Mouse (Mus musculus): Measurements from ENCODE around the gene Gli3.

Gli3 gene

DNA sequence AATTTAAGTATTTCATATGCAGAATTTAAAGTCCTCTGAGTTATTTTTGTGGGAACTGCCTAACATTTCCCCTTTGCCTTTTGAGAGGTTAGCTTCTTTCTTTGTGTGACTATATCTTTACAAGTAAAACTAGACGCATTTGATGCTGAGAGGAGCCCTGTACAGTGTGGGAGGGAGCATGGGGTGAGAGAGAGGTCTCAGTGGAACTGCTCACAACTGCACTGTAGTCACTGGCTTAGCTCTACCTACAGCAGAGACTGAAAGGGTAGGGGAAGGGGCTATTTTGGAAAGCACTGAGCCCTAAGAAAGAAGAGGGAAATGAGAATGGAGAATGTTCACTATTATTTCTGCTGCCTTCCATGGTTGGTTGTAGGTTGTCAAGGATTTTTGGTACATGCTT is 25.0 kb downstream of the Gli3 start:
- no peak for DNase-seq (ENCODE audit: low read depth, low spot score)

DNA sequence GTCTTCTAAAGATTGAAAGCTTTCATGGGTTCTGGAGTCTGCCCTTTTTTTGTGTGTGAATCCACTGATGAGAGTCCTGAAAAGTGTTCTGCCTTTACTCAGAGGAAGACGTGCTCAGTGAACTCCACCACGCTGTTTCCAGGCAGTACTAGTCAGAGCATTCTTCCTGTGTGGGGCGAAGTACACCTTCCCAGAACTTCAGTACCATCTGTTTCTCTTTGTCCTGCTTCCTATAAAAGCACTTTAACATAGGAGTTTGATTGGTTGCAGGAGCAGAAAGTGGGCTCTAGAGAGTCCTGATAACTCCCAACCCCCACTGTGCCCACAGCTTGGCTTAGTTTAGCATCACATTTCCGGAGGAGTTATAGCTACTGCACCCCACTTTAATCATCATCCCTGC is 32.8 kb downstream of the Gli3 start:
- DNase-seq (ENCODE audit: low read depth, low spot score) = no peak

DNA sequence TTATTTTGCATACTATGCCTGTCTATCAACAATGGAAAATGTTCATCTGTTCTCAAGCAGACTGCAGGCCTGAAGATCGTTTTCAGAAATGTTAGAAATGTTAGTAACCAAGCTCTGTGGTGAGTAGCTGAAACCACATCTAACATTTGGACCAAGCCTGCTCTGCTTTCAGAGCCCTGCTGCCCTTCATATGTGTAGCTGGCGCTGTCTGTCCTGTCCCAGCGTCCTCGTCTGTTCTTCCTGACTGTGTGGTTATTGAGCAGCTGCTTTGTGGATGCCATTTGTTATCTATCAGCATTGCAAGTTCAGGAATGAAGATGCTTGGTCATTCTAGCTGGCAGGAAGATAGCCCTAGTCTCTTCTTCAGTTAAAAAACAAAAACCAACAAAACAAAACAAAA is 35.3 kb downstream of the Gli3 start:
- no peak for DNase-seq (ENCODE audit: low read depth, low spot score)

GRCm38 (mm10) chr13:15510925-15511324 is 47.9 kb downstream of the Gli3 start:
- DNase-seq (ENCODE audit: low read depth, low spot score) = no peak

DNA sequence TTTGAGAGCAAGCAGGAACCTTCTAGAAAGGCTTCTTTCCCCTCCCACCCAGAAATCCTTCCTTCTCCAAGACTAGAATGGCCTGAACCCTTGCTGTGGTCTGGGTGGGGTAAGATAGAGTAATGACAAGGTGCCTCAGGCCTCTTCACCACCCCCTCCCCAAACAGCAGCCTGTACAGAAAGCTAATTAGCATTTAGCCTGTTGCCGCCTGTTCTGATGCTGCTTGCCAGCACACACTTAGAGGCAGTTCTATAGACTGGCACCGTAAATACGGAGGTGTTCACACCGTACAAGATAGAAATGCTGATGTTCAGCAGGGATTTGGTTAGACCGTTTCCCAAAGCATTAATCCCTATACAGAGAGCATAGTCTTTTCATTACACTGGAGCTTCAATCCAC is 50.1 kb downstream of the Gli3 start:
- DNase-seq (ENCODE audit: low read depth, low spot score) = no peak

- DNase-seq (ENCODE audit: low read depth, low spot score) = no peak
These were observed 51.0 kb downstream of the Gli3 start for GRCm38 (mm10) chr13:15514082-15514481.

GRCm38 (mm10) chr13:15517048-15517760 is 54.2 kb downstream of the Gli3 start:
- no peak for DNase-seq (ENCODE audit: low read depth, low spot score)

DNA sequence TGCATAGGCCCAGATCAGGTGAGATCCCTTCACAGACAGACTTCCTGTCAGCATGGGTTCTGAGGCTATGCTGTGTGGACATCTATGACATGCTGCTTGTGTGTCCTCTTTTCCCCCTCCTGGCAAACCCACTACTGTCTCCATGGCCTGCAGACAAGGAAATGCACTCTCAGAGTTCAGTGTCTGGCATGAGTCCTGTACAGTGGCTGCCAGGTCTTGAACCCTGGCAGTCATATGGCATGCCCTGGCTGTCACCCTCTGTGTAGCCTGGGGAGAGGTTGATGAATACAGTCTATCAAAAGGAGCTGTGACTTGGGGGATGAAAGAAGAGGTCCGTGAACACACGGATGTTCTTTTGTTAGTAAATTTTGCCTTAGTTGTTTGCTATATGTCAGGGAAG is 57.3 kb downstream of the Gli3 start:
- DNase-seq (ENCODE audit: low read depth, low spot score) = no peak

DNA sequence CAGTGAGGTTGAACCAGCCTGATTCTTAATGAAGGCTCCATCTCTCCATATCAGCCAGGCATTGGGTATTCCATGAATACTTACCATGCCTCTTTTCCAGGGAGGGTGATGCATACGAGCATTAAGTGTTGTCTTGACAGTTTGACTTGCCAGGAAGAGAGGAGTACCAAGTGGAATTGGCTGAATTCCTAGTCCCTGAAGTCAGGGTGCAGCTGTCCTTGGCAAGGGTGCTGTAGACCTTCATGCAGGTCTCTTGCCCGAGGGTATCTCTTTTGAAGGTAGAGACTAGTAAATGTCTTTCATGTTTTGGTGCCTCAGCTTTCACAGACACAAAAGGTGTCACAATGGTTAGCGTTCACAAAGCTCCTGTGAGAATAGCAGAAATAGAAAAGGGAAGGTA is 59.1 kb downstream of the Gli3 start:
- DNase-seq (ENCODE audit: low read depth, low spot score) = no peak

DNA sequence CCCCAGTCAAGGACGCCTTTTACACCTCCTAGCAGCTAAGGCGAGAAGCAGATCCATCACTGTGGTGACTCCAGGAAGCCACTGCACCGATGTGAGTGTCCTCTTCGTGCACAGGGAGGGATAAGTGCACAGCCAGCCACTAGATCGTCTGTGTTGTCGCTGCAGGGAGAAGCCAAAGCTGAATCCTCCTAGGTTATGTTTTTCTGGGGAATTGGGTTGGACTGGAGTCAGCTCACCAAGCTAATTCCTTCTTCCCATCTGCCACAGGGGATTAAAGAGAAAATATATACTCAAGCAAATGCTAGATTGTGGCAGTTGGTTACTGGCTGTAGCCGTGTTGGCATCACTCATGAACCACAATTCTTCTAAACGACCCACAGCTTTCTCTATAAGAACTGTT is 61.2 kb downstream of the Gli3 start:
- DNase-seq (ENCODE audit: low read depth, low spot score) = no peak

DNA sequence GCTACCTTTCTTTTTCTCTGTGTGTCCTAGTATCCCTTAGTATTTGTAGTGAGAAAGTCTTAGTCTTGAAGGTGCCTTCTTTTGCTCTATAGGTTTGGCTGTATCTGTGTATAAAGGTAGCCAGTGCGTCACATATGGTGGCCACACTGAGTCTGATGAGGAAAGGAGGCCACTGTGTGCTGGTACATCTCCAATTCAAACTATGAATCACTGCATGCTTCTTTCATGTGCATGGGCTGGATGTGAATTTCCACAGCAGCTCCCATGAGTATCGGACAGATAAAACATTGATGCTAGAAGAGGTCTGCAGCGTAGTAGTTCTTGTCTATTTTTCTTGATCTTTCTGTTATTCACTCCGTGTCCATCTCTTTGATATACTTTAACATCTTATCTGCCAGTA is 63.7 kb downstream of the Gli3 start:
- DNase-seq (ENCODE audit: low read depth, low spot score) = no peak

DNA sequence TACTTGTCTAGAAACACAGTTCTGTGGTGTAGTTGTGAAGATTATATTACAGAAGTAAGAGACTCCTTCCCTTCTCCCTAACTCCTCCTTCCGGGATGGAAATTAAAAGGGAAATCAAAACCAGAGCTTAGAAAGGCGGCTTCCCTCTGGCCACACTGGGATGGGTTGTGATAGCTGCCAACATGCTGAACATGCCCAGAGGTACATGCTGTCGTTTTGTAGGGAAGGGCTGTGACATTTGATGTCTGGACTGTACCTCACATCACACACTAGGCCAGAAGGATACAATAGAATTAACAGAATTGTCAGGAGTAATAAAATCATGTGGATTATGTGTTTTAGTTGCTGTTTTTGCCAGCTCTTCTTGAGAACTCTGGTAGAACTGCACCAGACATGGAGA is 68.5 kb downstream of the Gli3 start:
- no peak for DNase-seq (ENCODE audit: low read depth, low spot score)

- no peak for DNase-seq (ENCODE audit: low read depth, low spot score)
These were observed 74.2 kb downstream of the Gli3 start for GRCm38 (mm10) chr13:15537206-15537605.

DNA sequence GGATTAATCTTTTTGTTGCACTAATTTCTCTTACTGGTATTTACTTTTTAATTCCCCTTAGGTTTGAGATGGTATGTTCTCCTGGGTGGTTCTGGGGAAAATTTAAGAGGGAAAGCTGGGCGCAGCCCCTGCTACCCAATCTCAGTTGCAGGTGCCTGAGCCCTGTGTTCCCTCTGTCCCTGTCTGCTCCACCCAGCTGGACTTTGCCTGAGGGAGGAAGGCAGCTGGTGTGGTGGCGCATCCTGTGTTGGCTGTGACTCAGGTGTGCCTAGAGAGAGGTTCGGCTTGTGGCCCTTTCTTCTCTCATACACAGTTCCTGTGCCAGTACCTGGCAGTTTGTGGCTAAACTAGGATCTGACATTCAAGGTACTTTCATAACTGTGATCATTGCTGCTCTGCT is 74.6 kb downstream of the Gli3 start:
- no peak for DNase-seq (ENCODE audit: low read depth, low spot score)

DNA sequence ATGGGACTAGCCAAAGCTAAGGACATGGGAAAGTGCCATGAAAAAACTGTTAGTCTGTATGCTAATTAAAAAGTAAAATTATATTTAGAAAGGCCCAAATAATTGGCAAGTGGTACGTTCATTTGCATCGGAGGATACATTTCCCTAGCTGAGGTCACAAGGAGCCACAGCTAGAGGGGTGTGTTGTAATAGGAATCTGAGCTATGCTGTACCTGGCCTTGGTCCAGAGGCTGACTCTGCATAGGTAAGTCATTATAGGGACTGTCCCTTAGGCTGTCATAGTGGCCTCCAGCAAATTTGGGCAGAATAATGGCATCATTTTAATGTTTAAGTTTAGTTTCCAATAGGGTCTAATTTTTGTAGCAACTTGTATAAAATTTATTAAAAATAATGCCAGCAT is 75.4 kb downstream of the Gli3 start:
- DNase-seq (ENCODE audit: low read depth, low spot score) = no peak

DNA sequence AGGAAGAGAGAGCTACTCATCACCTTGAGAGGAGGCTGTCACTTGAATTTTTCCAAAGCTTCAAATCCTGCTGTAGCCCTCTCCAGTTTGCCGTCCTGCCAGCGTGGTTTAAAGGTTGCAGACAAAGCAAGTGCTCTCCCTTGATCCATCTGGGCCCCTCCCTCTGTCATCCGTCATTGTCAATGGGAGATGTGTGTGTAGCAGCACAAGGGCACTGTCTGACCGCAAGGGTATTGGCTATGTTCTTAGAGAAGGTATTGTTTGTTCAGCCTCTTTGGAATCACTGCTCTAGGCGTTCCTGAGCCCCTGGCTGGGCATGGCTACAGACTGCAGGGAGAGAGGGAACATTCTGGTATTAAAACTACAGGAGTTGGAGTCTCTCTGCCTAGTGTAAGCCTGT is 79.0 kb downstream of the Gli3 start:
- DNase-seq (ENCODE audit: low read depth, low spot score) = no peak

DNA sequence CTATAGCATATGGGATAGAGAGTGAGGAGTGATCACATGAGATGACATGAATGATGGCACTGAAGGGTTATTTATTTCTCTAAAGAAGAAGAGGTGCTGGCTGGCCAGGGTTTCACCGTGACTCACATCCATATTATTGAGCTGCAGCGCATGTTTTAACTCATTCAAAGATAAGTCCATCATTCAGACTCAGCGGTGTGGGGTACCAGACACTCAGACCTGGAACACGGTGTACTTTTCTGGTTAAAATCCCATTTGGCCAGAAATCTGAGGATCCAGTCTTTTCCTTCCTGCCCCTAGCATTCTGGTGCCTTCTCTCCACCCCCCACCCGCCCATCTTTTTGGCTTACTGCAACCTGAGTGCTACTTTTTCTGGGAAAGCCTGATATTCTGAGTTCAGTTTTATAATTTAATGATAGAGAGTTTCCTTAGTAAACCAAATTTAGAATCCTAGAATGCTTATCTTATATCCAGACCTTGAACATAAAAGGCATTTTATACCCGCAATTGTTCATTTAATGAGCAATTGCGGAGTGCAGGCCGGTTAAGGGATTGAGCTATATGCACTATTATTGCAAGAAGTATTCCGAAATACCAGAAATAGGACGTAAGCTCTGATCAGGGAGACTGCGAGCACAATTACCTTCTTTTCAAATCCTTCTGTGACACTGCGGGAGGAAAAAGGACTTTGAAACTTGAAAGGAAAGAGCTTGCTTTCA is 80.3 kb downstream of the Gli3 start:
- DNase-seq (ENCODE audit: low read depth, low spot score) = no peak

DNA sequence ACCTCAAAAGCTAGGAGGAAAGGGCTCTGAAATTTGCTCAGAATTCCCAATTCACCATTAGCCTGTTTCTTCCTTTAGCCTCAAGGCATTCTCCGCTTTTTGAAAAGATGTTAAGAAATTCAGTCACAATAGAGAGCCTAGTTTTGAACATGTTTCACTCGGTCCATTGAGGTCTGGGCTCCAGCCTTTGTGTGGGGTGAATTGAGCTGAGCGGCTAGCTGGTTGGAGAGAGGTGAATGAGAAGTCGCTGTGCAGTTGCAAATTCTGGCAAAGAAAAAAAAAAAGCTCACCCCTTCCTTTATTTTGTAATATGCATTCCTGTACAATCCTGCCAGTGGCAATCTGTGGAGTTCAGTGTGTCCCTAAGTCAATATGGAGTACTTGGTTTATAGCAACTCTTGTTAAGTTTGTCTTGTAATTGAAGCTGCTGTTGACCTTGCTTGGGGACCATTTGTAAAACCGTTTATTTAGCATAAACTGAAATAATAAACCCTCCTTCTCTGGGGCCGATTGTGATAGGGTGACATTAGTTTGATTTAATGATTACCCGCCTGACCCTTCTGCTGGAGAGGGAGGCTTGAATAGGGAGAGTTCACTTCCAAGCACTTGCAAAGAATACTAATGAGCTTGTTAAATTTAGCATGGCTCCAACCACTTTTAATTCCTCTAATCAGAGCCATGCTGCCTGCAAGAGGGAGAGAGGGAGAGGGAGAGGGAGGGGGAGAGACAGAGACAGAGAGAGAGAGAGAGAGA is 81.0 kb downstream of the Gli3 start:
- DNase-seq (ENCODE audit: low read depth, low spot score) = no peak

GRCm38 (mm10) chr13:15545346-15545896 is 82.4 kb downstream of the Gli3 start:
- no peak for DNase-seq (ENCODE audit: low read depth, low spot score)

DNA sequence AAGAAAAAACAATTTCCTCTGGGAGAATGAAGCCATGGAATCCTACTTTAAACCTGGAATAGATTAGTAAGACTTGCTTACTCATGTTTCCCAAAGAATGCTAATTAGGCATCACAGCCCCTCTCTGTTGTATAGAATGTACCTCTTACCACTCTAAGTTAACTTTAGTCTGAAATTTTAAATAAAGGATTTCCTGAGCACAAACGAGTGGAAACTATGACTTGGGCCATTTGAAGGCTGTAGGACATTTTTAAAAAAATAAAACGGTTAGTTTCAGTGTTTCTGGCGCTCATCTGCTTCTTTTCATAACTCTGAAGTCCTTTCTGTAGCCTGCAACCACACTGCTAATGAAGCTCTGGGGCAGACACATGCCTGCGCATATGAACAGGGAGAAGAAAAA is 83.2 kb downstream of the Gli3 start:
- no peak for DNase-seq (ENCODE audit: low read depth, low spot score)

DNA sequence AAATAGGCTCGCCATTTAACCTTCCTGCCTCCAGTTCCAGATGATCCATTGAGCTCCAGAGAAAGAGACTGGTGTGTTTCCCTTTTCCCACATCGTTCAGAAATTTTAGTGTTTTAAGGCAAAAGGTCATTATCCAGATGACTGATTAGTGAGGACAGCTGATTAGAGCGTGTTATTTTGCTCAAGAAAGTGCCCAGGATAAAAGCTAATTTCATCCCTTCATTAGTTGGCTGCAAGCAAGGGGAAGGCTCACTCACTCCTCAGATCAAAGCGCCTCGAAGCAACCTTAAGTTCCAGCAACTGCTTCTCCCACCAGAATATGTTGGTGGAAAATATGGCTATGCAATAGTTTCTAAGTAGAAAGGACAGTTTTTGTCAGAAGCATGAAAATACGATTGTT is 86.4 kb downstream of the Gli3 start:
- DNase-seq (ENCODE audit: low read depth, low spot score) = no peak

DNA sequence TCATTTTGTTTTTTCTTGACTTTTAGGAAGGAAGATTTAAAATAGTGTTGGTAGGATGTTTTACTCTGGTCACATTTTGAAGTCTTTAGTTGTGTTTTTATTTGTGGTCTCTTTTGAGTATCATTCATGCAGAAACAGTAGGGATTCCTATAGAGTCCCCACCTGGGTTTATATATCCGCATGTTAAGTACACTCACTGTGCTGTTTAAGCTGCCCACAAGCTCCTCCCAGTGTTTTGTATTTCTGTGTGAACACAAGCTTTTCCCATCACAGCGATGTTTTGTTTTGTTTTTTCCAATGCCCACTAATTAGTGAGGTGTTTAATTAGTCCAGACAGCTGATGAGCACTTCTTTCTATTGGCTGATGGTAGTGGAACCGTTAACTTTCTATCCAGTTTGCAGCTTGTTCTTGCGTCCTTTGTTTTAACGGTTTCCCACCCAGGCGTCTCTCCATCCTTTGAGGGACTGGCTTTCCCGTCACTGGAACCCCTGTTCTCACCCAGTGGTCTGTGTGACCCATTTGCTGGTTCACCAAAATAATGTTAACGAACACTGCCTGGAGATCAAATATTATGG is 87.1 kb downstream of the Gli3 start:
- DNase-seq (ENCODE audit: low read depth, low spot score) = no peak
